Mouse (Mus musculus) spleen, postnatal 4 days (tissue): ENCODE measurements around the gene Gm11444.

Experiments
- DNase-seq, 2 experiments: peaks; one replicate each; pipeline ENCODE4 v3.0.0; 2022; ENCODE audit warnings: low spot score in 2 of 2

The Gm11444 gene

DNA sequence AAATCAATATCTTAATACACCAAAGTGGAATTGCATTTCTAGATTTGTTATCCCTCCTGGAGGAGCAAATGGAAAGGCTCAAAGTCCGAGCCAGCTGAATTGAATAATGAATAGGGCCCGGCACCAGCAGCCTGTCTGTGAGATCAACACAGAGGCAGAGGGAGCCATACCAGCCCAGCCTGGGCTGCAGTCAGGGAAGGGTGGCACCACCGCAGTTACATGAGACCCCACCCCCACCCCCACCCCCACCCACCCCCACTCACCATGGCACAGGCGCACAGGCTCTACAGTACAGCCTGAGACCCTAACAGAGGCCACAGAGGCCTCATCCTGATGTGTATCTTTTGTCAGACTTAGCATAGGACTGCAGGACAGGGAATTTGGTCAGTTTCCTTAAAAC lies 35.5 kb downstream of the Gm11444 start:
- no peak for DNase-seq

DNA sequence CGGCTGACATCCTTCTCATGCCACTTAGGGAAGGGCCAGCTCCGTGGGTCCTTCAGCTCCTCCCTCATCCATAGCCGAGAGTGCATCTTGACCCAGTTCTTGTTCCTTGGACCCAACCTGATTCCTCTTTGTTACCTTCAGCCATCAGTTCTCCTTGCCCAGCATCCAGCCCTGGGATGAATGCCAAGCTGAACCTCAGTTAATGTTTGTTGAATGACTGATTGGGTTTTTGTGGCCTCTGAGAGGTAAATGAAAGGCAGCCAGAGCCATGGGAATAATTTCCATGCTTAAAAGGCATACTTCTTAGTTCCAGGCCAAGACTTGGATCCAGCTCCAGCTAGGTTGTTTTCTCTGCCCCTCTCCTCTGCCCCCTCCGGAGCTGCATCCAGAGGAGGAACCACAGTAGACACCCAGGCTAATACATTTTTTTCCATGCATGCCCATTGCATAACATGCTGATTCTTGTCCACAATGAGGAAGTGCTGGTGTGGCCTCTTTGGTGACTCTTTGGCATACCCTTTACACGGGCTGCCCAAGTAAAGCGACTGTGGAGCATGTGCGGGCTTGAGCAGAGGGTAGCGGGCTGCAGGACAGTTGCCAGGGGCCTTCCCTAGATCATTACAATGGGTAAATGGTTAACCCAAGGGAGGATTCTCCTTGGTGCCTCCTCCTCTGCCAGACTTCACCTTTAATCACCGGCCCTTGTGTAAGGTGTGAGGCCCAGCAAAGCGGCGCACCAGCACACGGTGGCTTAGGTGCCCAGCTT lies 37.7 kb downstream of the Gm11444 start:
- no peak for DNase-seq

DNA sequence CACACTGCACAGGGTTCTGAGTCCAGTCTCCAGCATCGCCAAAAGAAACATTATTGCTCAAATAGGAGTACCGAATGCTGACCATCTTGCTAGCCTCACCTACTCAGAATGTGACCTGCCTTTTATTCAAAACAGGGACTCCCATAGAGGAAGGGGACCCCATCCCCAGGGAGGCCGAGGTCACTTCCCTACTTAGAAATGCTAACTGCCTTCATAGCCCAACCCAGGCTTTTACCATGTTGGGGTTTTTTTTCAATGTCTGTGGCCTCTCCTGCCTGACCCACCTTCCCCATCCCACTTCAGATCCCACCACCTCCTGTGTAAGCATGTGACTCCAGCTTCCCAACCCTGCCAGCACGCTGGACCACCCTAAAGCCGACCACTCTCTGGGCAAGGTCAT lies 38.5 kb downstream of the Gm11444 start:
- no peak for DNase-seq

DNA sequence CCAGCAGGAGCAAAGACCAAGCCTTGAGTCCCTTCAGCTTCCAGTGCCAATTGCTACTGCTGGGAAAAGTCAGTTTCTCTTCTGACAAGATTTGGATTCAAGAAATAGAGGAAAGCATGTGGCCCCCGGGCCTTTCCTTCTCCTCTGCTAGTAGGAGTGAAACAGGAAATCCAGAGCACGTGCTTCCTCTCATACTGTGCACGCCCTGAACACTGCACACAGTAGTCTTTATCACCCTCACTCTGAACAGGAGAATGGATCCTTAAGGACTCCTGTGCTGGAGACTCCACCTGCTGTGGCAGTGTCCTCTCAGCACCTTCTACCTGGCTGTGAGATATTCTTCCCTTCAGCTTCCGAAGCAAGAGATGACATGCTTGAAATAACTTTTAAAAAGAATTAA lies 38.9 kb downstream of the Gm11444 start:
- DNase-seq, result no peak

DNA sequence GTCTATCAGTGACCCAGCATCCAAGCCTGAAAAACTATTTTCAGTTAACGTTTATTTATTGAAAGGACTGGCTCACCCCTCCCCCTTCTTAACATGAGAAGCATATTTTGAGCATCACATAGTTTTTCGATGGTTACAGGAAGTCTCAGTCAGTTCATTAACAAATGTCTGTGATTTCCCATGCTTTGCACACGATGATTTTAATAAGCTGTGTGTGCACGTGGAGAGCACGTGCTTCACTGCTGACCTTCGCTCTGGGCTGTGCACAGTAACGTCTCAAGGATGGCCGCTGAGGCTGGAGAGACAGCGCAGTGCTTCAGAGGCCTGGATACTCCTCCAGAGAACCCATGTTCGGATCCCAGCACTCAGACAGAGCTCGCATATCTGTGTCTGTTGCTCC lies 42.8 kb downstream of the Gm11444 start:
- DNase-seq, result no peak

DNA sequence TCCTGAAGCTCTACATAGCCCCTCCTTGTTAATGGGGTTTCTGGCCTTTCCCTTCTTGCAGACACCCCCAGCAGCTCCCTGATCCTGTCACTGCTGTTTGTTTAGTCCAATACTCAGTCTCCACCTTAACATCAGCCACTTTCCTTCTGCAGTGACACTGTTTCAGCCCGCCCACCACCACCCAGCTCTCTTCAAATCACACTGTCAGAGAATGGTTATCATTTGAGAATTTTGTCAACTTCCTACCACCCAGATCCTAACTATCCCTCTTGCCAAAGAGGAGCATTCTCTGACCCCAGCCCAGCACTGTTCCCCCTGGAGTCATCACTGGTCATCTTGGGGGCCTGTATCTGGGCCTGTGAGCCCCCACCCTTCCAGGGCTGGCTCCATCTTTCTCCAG lies 44.4 kb downstream of the Gm11444 start:
- DNase-seq, result no peak

DNA sequence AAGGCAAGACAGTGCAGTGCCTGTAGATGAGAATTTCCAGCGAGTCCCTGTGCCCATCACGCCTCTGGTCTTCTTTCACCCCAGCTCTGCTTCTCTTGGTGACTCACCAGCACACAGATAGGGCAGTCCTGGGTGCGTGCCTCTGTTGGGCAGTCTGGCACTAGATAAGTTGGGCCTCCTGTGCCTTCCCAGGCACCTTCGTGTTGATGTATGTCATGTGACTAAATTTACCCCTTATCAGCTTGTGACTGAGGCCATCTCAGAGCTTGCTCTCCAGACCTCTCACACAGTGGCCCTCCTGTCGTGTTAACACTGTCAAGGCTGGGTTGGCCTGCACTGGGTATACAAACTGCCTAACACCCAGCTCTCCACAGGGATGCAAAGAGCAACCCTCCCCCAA lies 46.1 kb downstream of the Gm11444 start:
- DNase-seq, result peak; percentile 73 to 74

DNA sequence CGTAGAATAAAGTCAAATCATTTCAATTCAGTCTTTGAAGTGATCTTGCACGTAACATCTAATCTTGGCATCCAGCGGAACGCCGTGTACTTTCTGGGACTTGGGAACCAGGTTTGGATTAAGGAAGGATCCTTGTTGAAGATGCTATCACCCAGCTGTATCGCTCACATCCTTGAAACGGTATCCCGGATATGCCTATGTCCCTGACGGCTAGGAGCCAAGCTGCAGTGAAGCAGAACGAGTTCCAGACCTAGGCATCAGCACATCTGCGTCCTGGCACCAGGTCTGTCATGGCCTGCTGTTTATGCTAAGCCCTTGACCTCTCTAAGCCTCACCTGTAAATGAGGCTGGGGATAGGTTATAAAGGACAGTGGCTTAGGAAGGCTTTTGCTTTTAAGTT lies 49.8 kb downstream of the Gm11444 start:
- DNase-seq, result no peak

DNA sequence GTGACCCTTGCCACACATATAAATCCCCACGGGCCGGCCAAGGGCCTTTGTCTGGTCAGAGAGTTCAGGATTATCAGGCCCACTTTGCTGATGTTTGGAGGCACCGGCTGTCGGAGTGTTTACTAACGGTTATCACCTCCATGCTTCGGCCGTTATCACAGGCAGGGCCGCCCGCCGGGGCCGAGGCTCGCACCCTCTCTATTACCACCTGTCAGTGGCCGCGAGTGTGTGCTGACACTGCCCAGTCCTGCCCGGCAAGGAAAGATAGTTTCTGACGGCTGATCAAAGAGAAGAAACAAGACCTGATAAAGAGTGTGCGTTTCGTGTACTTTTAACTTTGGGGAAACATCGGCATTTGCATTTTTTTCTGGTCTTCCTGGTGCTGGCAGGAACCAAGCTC lies 50.3 kb downstream of the Gm11444 start:
- DNase-seq, result peak; percentile 34 to 70

DNA sequence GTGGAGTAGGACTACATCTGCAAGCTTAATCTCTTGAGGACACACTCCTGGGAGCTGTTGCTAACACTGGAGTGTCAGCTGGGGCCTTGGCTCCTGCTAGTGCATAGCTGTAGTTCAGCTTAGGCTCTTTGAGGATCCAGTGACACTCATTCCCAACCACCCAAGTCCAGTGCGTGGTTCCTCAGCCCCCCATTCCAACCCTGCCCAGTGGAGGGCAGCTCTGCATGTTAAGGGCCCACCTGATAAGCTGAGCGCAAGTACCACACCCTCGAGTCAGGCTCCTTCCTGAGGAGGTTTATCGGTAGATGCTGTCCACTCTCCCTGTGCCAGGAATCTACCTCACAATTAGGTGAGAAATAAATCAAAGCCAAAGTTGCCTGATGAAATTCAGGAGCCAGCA lies 50.7 kb downstream of the Gm11444 start:
- no peak for DNase-seq
